ENCODE assay signal across 26 mouse cellular contexts in the genomic region with DNA sequence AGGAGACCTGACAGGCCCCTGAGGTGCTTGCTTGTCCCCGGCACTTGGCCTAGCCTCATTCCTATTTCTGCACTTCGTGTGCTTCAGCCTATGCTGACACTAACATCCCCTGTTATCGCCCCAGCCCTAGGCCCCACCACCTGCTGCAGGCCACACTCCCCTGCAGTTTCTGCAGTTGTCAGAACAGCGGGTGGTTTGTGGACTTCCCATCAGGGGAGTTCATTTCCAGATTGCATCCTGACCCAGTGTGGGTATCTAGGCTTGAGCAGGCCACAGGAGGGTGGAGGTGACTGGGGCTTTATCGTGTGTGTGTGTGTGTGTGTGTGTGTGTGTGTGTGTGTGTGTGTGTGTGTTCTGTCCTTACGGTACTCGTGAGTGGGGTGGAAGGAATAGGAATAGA. TPM values are rescaled to one million over a fixed set of nuclear protein-coding genes. Genes with fewer than 3 reads are reported as not detected.
DNase-seq lines count a peak whose midpoint lies in the region; ATAC-seq and TF ChIP-seq lines count a peak whose summit lies in the region.
"Had no signal": no experiment of that assay in that cellular context is flagged by ENCODE, and none has a peak within 500 bp of the region (broad histone marks: within the 10 kb centered on the region; RNA-seq: fewer than 3 reads in every experiment).

No protein-coding gene starts in this region.

- no peak for DNase-seq in heart, adult 2 months
- DNase-seq in cerebellum, adult 2 months, result peak; percentile 38 to 51
- DNase-seq in thymus, postnatal 4 days, result no peak
- DNase-seq in ovary, postnatal 36 days (ENCODE audit: low spot score), result no peak
- DNase-seq: adrenal gland, adult 2 months; gastrocnemius, postnatal 14 days; heart, postnatal 14 days; kidney, adult 11 months; kidney, postnatal 4 days; thymus, postnatal 36 days had no signal

- TF ChIP-seq EP300 in heart, adult 2 months (IDR thresholded peaks at IDR 0.05; ENCODE audit: insufficient read depth, low read depth, low read length), result no peak

- peaks cover 12% of the 10 kb centered on the region for H3K36me3 ChIP-seq in heart, embryonic 12.5 days
- H3K36me3 ChIP-seq in heart, adult 2 months (ENCODE audit: control insufficient read depth, insufficient read depth, low read length), result no peaks in the 10 kb centered on the region
- peaks cover 10% of the 10 kb centered on the region; the same call in 1 of the 2 replicates for H3K36me3 ChIP-seq in limb, embryonic 15.5 days
- H3K36me3 ChIP-seq: G1E had no signal

- peaks cover 12% of the 10 kb centered on the region for H3K4me1 ChIP-seq in heart, embryonic 12.5 days (replicated peaks)
- H3K4me1 ChIP-seq in heart, adult 2 months (ENCODE audit: control insufficient read depth, insufficient read depth, low read length), result no peaks in the 10 kb centered on the region; the same call in 1 of the 2 replicates
- H3K4me1 ChIP-seq in cerebellum, adult 2 months (ENCODE audit: control insufficient read depth, insufficient read depth, low read length), result peaks cover 23% of the 10 kb centered on the region
- H3K4me1 ChIP-seq in limb, embryonic 15.5 days, result no peaks in the 10 kb centered on the region
- H3K4me1 ChIP-seq: neural tube, embryonic 15.5 days had no signal

- intact Hi-C loops in heart, adult 2 months (cut with DNase I), result no loop called here

- no peak for TF ChIP-seq POLR2A in heart, adult 2 months (IDR thresholded peaks at IDR 0.05; ENCODE audit: insufficient read depth, low read depth, low read length)
- TF ChIP-seq POLR2A in cerebellum, adult 2 months (IDR thresholded peaks at IDR 0.05; ENCODE audit: borderline replicate concordance, insufficient read depth, low read length), result no peak

- no peak overlapping the region for H3K27ac ChIP-seq in heart, embryonic 12.5 days (ENCODE audit: poor library complexity, severe bottlenecking)
- no peak overlapping the region for H3K27ac ChIP-seq in heart, adult 2 months
- 0 out of 2 replicates have a peak overlapping the region, but pooled peaks have one; percentile 33 for H3K27ac ChIP-seq in cerebellum, adult 2 months (ENCODE audit: insufficient read depth, low read length)
- no peak overlapping the region; the same call in 1 of the 2 replicates for H3K27ac ChIP-seq in limb, embryonic 15.5 days
- H3K27ac ChIP-seq: forebrain, embryonic 10.5 days; neural tube, embryonic 15.5 days had no signal

- 38% methylated on average over 7 of the region's 7 CpGs for WGBS in heart, embryonic 12.5 days
- 65% methylated on average over 7 of the region's 7 CpGs for WGBS in heart, adult 2 months
- WGBS in cerebellum, adult 2 months, result 13% methylated on average over 7 of the region's 7 CpGs
- WGBS in limb, embryonic 15.5 days, result 63% methylated on average over 7 of the region's 7 CpGs

- no peaks in the 10 kb centered on the region for H3K27me3 ChIP-seq in heart, embryonic 12.5 days (replicated peaks)
- no peaks in the 10 kb centered on the region for H3K27me3 ChIP-seq in heart, adult 2 months (ENCODE audit: control insufficient read depth, insufficient read depth, low read length)
- no peaks in the 10 kb centered on the region for H3K27me3 ChIP-seq in cerebellum, adult 2 months (ENCODE audit: control insufficient read depth, insufficient read depth, low read length)
- H3K27me3 ChIP-seq in limb, embryonic 15.5 days, result no peaks in the 10 kb centered on the region
- H3K27me3 ChIP-seq: neural tube, embryonic 15.5 days had no signal

- ATAC-seq in heart, embryonic 12.5 days (ENCODE audit: insufficient number of reproducible peaks, low FRiP score), result no peak
- ATAC-seq in limb, embryonic 15.5 days (ENCODE audit: insufficient number of reproducible peaks, low FRiP score, low TSS enrichment, low read depth), result 0 out of 2 replicates have a peak, but pooled peaks have one; percentile 19
- peak; percentile 44 for ATAC-seq in megakaryocyte progenitor cell, adult 5-6 weeks (replicated peaks; ENCODE audit: poor library complexity)
- ATAC-seq: hindbrain, embryonic 16.5 days had no signal

- no peak overlapping the region for H3K4me2 ChIP-seq in heart, embryonic 12.5 days
- no peak overlapping the region for H3K4me2 ChIP-seq in limb, embryonic 15.5 days
- H3K4me2 ChIP-seq: neural tube, embryonic 15.5 days had no signal

- H3K4me3 ChIP-seq in heart, embryonic 12.5 days, result no peak overlapping the region
- H3K4me3 ChIP-seq in heart, adult 2 months, result no peak overlapping the region
- no peak overlapping the region for H3K4me3 ChIP-seq in cerebellum, adult 2 months (replicated peaks; ENCODE audit: insufficient read depth, low read depth, low read length)
- H3K4me3 ChIP-seq in limb, embryonic 15.5 days, result no peak overlapping the region
- H3K4me3 ChIP-seq: forebrain, embryonic 10.5 days; neural tube, embryonic 15.5 days had no signal

- no peaks in the 10 kb centered on the region for H3K79me2 ChIP-seq in heart, adult 2 months (replicated peaks; ENCODE audit: control insufficient read depth, insufficient read depth, low read length)

- no peak for TF ChIP-seq CTCF in heart, adult 2 months (IDR thresholded peaks at IDR 0.05)
- TF ChIP-seq CTCF in cerebellum, adult 2 months (IDR thresholded peaks at IDR 0.05; ENCODE audit: borderline replicate concordance, insufficient read depth, low read depth, low read length), result no peak

- peak overlapping the region; percentile 50 for H3K9ac ChIP-seq in heart, embryonic 12.5 days
- no peak overlapping the region for H3K9ac ChIP-seq in heart, adult 2 months (ENCODE audit: low read depth, low read length)
- H3K9ac ChIP-seq in limb, embryonic 15.5 days, result no peak overlapping the region
- H3K9ac ChIP-seq: neural tube, embryonic 15.5 days had no signal

- no peaks in the 10 kb centered on the region for H3K9me3 ChIP-seq in heart, embryonic 12.5 days (replicated peaks)
- no peaks in the 10 kb centered on the region for H3K9me3 ChIP-seq in limb, embryonic 15.5 days
- H3K9me3 ChIP-seq: forebrain, embryonic 10.5 days; G1E; neural tube, embryonic 15.5 days had no signal

RNA-seq across cellular contexts. Expression of a gene that starts 7.6 kb away (rescaled TPM):
- 5.6 and 5.8 TPM in 2 replicates for polyA plus RNA-seq in heart, embryonic 12.5 days (2016; fragmentation: Nextera tagmentation; extraction: Ambion mirVana)
- 10 to 100 TPM; 11.8 to 12.9 TPM for total RNA-seq in heart, adult 2 months (2021)
- polyA plus RNA-seq in heart, adult 2 months (2012; rRNA removed), result 6.2 and 7.0 TPM in 2 replicates
- 7.4 and 7.6 TPM in 2 replicates for polyA plus RNA-seq in cerebellum, adult 2 months (2012; rRNA removed)
- 5.1 and 5.4 TPM in 2 replicates for polyA plus RNA-seq in limb, embryonic 15.5 days (2015; fragmentation: Nextera tagmentation; extraction: Ambion mirVana)
- 0.78 and 0.96 TPM in 2 replicates for total RNA-seq in megakaryocyte progenitor cell, adult 5-6 weeks (2015)
- total RNA-seq in megakaryocyte progenitor cell, adult 5-6 weeks (2017), result 1.00 and 2.0 TPM in 2 replicates
- polyA plus RNA-seq: G1E had no signal

RNA-seq across cellular contexts. Expression of a gene that starts 15.8 kb away (rescaled TPM):
- polyA plus RNA-seq in heart, embryonic 12.5 days (2016; fragmentation: Nextera tagmentation; extraction: Ambion mirVana), result not detected in 2 replicates
- total RNA-seq in heart, adult 2 months (2021), result not detected
- polyA plus RNA-seq in heart, adult 2 months (2012; rRNA removed), result not detected in 2 replicates
- not detected in 2 replicates for polyA plus RNA-seq in cerebellum, adult 2 months (2012; rRNA removed)
- 0.79 and 1.1 TPM in 2 replicates for polyA plus RNA-seq in limb, embryonic 15.5 days (2015; fragmentation: Nextera tagmentation; extraction: Ambion mirVana)
- total RNA-seq in megakaryocyte progenitor cell, adult 5-6 weeks (2015), result not detected in 2 replicates
- not detected in 2 replicates for total RNA-seq in megakaryocyte progenitor cell, adult 5-6 weeks (2017)
- total RNA-seq: adrenal gland, adult 2 months; G1E; heart, postnatal 14 days; layer of hippocampus, postnatal 14 days; left cerebral cortex, postnatal 36 days; megakaryocyte, adult 5-6 weeks had no signal
- polyA plus RNA-seq: adrenal gland, adult 2 months; embryonic facial prominence, embryonic 14.5 days; frontal cortex, adult 2 months; G1E; hindbrain, embryonic 16.5 days; lung, embryonic 16.5 days; neural tube, embryonic 15.5 days; small intestine, adult 2 months had no signal

RNA-seq across cellular contexts. Expression of a gene that starts 15.8 kb away (rescaled TPM):
- polyA plus RNA-seq in heart, embryonic 12.5 days (2016; fragmentation: Nextera tagmentation; extraction: Ambion mirVana), result 32.1 and 32.7 TPM in 2 replicates
- 10 to 100 TPM; 30.0 to 33.2 TPM for total RNA-seq in heart, adult 2 months (2021)
- polyA plus RNA-seq in heart, adult 2 months (2012; rRNA removed), result 27.7 and 33.1 TPM in 2 replicates
- polyA plus RNA-seq in cerebellum, adult 2 months (2012; rRNA removed), result 98.5 and 109 TPM in 2 replicates
- polyA plus RNA-seq in limb, embryonic 15.5 days (2015; fragmentation: Nextera tagmentation; extraction: Ambion mirVana), result 21.0 and 23.9 TPM in 2 replicates
- total RNA-seq in megakaryocyte progenitor cell, adult 5-6 weeks (2015), result 7.7 and 11.2 TPM in 2 replicates
- 10.0 and 16.6 TPM in 2 replicates for total RNA-seq in megakaryocyte progenitor cell, adult 5-6 weeks (2017)
- polyA plus RNA-seq: G1E had no signal

RNA-seq across cellular contexts. Expression of a gene that starts 17.1 kb away (rescaled TPM):
- 1.3 TPM in 2 replicates for polyA plus RNA-seq in heart, embryonic 12.5 days (2016; fragmentation: Nextera tagmentation; extraction: Ambion mirVana)
- under 1 TPM; 0.16 to 0.29 TPM for total RNA-seq in heart, adult 2 months (2021)
- polyA plus RNA-seq in heart, adult 2 months (2012; rRNA removed), result 0.68 and 1.1 TPM in 2 replicates
- polyA plus RNA-seq in cerebellum, adult 2 months (2012; rRNA removed), result 34.3 and 35.2 TPM in 2 replicates
- 0.99 and 1.2 TPM in 2 replicates for polyA plus RNA-seq in limb, embryonic 15.5 days (2015; fragmentation: Nextera tagmentation; extraction: Ambion mirVana)
- 0.07 and 0.64 TPM in 2 replicates for total RNA-seq in megakaryocyte progenitor cell, adult 5-6 weeks (2015)
- 0.08 and 0.61 TPM in 2 replicates for total RNA-seq in megakaryocyte progenitor cell, adult 5-6 weeks (2017)
- total RNA-seq: megakaryocyte, adult 5-6 weeks had no signal
- polyA plus RNA-seq: G1E had no signal

RNA-seq across cellular contexts. Expression of a gene that starts 20.1 kb away (rescaled TPM):
- polyA plus RNA-seq in heart, embryonic 12.5 days (2016; fragmentation: Nextera tagmentation; extraction: Ambion mirVana), result 1.5 TPM in 1 of 2 replicates, not detected in the other
- not detected for total RNA-seq in heart, adult 2 months (2021)
- not detected in 2 replicates for polyA plus RNA-seq in heart, adult 2 months (2012; rRNA removed)
- not detected in 2 replicates for polyA plus RNA-seq in cerebellum, adult 2 months (2012; rRNA removed)
- not detected in 2 replicates for polyA plus RNA-seq in limb, embryonic 15.5 days (2015; fragmentation: Nextera tagmentation; extraction: Ambion mirVana)
- not detected in 2 replicates for total RNA-seq in megakaryocyte progenitor cell, adult 5-6 weeks (2015)
- total RNA-seq in megakaryocyte progenitor cell, adult 5-6 weeks (2017), result not detected in 2 replicates
- total RNA-seq: adrenal gland, adult 2 months; G1E; gastrocnemius, postnatal 14 days; heart, postnatal 14 days; layer of hippocampus, postnatal 14 days; left cerebral cortex, postnatal 36 days; megakaryocyte, adult 5-6 weeks had no signal
- polyA plus RNA-seq: adrenal gland, adult 2 months; C2C12; embryonic facial prominence, embryonic 14.5 days; forebrain, embryonic 10.5 days; frontal cortex, adult 2 months; G1E; hindbrain, embryonic 16.5 days; lung, embryonic 16.5 days; neural tube, embryonic 15.5 days; small intestine, adult 2 months; stomach, embryonic 16.5 days had no signal

Comparison
In these comparisons a context has a peak if more than half of its experiments do, and no peak if none do; other contexts are left out.
1. DNase-seq: peak in cerebellum, adult 2 months (2 of 2); none in heart, adult 2 months (0 of 2), thymus, postnatal 4 days (single experiment) and ovary, postnatal 36 days (single experiment).